Mouse (Mus musculus): ENCODE measurements around the gene Rbp3. TPM values are rescaled to one million over a fixed set of nuclear protein-coding genes. Genes with fewer than 3 reads are reported as not detected.

Gene Rbp3
- polyA plus RNA-seq, 1 experiment from 2014 or later, result not detected

DNA sequence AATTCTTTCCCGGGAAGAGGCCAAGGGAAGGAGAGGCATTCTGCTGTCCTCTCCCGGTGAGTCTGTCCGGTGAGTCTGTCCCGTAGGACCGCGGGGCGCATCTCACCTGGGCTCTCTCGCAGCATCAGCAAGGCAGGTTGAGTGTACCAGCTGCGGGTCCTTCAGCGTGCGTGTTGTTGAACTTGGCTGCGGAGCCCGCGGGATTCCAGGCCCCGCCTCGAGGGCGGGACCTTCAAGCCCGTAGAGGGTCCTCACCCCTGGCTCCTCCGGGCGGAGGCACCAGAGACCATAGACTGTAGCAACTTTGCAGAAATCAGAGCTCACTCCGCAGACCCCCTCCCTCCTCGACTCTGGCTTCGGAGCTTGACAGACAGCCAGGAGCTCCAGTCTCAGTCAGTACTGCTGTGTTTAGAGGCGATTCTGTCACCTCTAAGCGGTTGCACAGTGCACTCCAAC lies 24.8 kb downstream of the Rbp3 start, which contains the start of gene Zfp488:
Gene Zfp488, minus strand, starts transcription at position 161 of the 456 bp plus-strand sequence.
- peak; percentile 57; the same call in 1 of the 2 replicates for ATAC-seq (ENCODE audit: low FRiP score, low read depth)
- H3K9ac ChIP-seq, result peak within 1 kb of the TSS; percentile 64
- peaks cover 39% of the 10 kb centered on the region for H3K27me3 ChIP-seq
- peak within 1 kb of the TSS; percentile 84 for H3K4me2 ChIP-seq (replicated peaks)
- no peak within 1 kb of the TSS for H3K27ac ChIP-seq
- no peaks in the 10 kb centered on the region for H3K36me3 ChIP-seq
- H3K9me3 ChIP-seq, result no peaks in the 10 kb centered on the region
- peak within 1 kb of the TSS; percentile 47 for H3K4me3 ChIP-seq
- 2% methylated on average over 25 of the region's 25 CpGs for WGBS
- H3K4me1 ChIP-seq, result peaks cover 15% of the 10 kb centered on the region

DNA sequence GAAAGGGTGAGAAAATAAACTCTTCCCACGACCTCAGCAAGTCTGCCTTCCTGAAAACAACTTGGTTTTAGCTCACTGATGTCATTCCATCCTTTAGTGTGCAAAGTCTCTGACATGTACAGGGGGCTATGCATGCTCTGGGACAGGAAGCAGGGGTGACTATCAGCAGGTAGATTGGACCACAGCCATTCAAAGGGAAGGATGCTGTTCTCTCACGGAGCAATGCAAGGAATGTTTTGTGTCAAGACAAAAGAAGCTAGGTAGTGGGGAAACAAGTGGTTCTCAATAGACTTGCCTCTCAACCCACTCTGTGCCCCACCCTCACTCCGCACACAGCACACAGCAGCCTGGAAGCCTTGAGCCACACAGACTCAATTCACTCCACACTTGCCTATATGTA lies 35.4 kb downstream of the Rbp3 start:
- H3K27ac ChIP-seq, result no peak overlapping the region
- 66% methylated on average over 3 of the region's 3 CpGs for WGBS
- no peaks in the 10 kb centered on the region for H3K9me3 ChIP-seq
- no peaks in the 10 kb centered on the region for H3K4me1 ChIP-seq
- H3K36me3 ChIP-seq, result no peaks in the 10 kb centered on the region
- H3K4me3 ChIP-seq, result no peak overlapping the region
- ATAC-seq (ENCODE audit: low FRiP score, low read depth), result no peak
- H3K9ac ChIP-seq, result no peak overlapping the region
- 0 out of 2 replicates have a peak, but pooled peaks cover 6% of the 10 kb centered on the region for H3K27me3 ChIP-seq
- no peak overlapping the region for H3K4me2 ChIP-seq (replicated peaks)

DNA sequence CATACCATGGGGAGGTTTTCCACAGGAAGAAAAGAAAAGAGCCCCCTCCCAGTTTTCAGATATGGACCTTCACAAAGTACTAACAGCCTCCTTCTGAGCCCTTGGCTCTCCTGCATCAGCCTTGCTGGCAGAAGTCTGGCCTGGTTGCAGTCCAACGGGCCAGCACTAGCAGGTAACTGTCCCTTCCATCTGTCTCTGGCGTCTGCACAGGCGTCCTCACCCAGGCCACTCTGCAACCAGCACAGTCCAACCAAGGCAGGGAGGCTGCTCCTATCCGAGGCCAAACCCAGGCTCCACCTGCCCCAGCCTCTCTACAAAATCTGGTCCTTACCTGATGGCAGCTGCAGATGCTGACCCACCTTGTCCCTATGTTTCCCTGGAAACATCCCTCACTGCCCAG lies 38.2 kb downstream of the Rbp3 start:
- no peak overlapping the region for H3K27ac ChIP-seq
- H3K4me2 ChIP-seq (replicated peaks), result no peak overlapping the region
- no peak for ATAC-seq (ENCODE audit: low FRiP score, low read depth)
- 73% methylated on average over 4 of the region's 4 CpGs for WGBS
- no peak overlapping the region for H3K4me3 ChIP-seq
- no peaks in the 10 kb centered on the region for H3K36me3 ChIP-seq
- H3K9me3 ChIP-seq, result no peaks in the 10 kb centered on the region
- 0 out of 2 replicates have a peak, but pooled peaks cover 6% of the 10 kb centered on the region for H3K27me3 ChIP-seq
- peaks cover 1% of the 10 kb centered on the region; the same call in 1 of the 2 replicates for H3K4me1 ChIP-seq
- H3K9ac ChIP-seq, result no peak overlapping the region

DNA sequence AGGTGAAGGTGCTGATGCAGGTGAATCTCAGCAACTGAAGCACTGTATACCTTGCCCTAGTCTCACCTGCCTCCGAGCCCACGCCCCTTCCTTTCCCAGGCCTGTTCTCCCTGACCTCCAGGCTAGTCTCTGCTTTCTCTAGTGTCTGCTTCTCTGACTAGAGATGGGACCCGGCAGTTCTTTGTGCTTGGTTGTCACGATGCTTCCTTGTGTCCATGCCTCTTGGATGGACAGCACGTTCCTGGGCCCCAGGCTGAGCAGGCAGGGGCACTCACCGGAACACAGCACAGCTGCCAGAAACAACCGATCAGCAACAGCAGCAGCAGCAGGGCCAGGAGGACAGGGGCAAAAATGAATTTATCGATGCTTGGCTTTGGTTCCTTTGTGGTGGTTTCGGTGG lies 39.2 kb downstream of the Rbp3 start:
- Histone ChIP-seq H3K9ac (no peak overlapping the region), H3K4me2 (replicated peaks) (no peak overlapping the region), H3K4me3 (no peak overlapping the region), H3K9me3 (no peaks in the 10 kb centered on the region), H3K36me3 (no peaks in the 10 kb centered on the region), H3K27ac (no peak overlapping the region), H3K4me1 (peaks cover 6% of the 10 kb centered on the region; the same call in 1 of the 2 replicates), H3K27me3 (0 out of 2 replicates have a peak, but pooled peaks cover 6% of the 10 kb centered on the region)
- ATAC-seq (ENCODE audit: low FRiP score, low read depth), result no peak
- 85% methylated on average over 9 of the region's 9 CpGs for WGBS

DNA sequence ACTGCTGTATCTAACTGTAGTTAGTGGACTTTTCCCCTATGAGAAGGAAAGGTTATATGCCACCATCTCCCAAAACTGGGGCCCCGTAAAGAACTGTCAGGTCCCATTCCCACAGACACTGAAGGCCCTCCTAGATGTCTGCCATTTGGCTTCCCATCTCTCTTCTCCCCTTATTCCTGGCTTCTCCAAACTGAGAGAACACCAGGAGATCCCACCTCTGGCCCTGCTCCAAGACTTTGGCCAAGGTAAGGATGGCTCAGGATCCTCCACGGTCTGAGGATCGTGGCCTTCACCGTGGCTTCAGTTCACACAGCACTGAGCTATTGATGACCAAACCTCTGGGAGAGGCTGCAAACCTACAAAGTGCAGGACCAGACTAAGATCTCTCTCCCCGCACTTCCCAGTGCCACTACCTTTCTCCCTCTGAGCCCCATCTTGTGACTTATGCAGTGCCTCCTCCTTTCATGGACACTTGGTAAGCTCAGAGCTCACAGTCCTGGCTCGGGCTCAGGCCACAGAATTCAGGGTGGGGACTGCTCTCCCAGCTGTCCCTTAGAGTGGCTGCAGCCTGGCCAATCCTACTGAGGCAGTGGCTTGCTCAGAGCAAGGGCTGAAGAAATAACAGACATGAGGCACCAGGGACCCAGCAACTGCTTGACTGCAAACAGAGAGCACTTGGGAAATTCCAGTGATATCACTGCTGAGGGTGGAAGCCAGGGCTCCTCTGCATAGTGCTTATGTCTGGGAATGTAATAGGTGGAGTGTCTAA lies 39.9 kb downstream of the Rbp3 start:
- H3K4me1 ChIP-seq, result peaks cover 6% of the 10 kb centered on the region; the same call in 1 of the 2 replicates
- H3K27me3 ChIP-seq, result 0 out of 2 replicates have a peak, but pooled peaks cover 6% of the 10 kb centered on the region
- H3K36me3 ChIP-seq, result no peaks in the 10 kb centered on the region
- ATAC-seq (ENCODE audit: low FRiP score, low read depth), result no peak
- WGBS, result 88% methylated on average over 6 of the region's 6 CpGs
- no peaks in the 10 kb centered on the region for H3K9me3 ChIP-seq
- no peak overlapping the region for H3K27ac ChIP-seq
- no peak overlapping the region for H3K9ac ChIP-seq
- H3K4me2 ChIP-seq (replicated peaks), result no peak overlapping the region
- H3K4me3 ChIP-seq, result no peak overlapping the region

DNA sequence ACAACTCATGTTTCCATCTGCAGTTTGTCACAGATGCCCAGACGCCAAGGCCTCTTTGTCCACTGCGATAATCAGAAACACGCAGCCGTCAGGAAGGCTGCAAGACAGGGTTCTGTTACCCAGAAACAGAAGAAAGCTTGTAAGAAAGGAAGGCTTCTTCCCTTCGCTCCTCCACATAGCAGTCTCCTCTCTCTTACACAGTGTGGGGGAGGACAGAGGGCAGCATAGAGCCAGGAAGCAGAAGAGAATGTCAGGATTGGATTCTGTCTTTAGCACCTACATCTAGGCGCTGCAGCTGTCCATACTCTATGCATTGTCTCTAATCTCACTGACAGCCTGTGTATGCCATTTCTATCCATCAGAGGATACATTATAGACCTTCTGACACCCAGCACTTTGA lies 43.6 kb downstream of the Rbp3 start:
- Histone ChIP-seq H3K4me1 (peaks cover 6% of the 10 kb centered on the region; the same call in 1 of the 2 replicates), H3K4me3 (no peak overlapping the region), H3K27ac (no peak overlapping the region), H3K9ac (no peak overlapping the region), H3K9me3 (no peaks in the 10 kb centered on the region), H3K36me3 (no peaks in the 10 kb centered on the region), H3K4me2 (replicated peaks) (no peak overlapping the region), H3K27me3 (no peaks in the 10 kb centered on the region; the same call in 1 of the 2 replicates)
- 29% methylated on average over 6 of the region's 6 CpGs for WGBS
- ATAC-seq (ENCODE audit: low FRiP score, low read depth), result no peak

DNA sequence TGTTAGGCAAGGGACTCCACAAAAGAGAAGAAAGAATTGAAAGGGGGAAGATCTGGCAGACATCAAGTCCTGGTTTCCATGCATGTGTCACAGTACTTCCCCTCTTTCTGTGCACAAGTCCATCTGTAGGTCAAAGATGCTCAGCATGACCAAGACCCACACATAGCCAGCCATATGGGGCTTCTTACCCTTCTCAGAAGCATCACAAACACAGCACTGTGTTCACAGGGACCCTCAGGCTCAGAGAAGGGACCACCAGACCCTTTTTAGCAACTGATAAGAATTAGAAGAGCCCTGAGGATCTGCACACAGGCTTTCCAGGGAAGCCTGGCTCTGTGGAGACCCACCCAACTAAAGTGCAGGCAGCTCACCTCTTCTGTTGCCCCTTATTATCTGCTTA lies 46.3 kb downstream of the Rbp3 start:
- no peaks in the 10 kb centered on the region; the same call in 1 of the 2 replicates for H3K27me3 ChIP-seq
- H3K4me1 ChIP-seq, result peaks cover 6% of the 10 kb centered on the region; the same call in 1 of the 2 replicates
- H3K4me3 ChIP-seq, result no peak overlapping the region
- no peak overlapping the region for H3K9ac ChIP-seq
- H3K36me3 ChIP-seq, result no peaks in the 10 kb centered on the region
- no peak overlapping the region for H3K27ac ChIP-seq
- ATAC-seq (ENCODE audit: low FRiP score, low read depth), result no peak
- no peak overlapping the region for H3K4me2 ChIP-seq (replicated peaks)
- H3K9me3 ChIP-seq, result no peaks in the 10 kb centered on the region

DNA sequence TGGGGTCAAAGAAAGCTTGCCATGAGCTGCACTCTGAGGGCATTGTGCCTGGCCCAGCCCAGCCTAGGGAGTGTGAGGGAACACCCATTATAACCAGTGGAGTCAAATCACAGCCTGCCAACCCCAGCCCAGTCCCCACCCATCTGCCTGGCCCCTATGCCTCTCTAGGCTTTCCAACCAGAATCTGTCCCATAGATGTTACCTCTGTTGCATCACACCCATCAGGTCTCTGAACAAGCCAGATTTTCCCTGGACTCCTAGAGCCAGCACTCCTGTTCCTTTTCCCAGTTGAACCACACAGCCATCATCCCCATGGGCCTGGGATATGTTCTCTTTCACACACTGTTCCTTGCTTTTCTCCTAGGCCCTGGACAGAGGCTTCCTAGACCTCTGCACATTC lies 47.6 kb downstream of the Rbp3 start:
- no peaks in the 10 kb centered on the region; the same call in 1 of the 2 replicates for H3K27me3 ChIP-seq
- H3K4me3 ChIP-seq, result no peak overlapping the region
- ATAC-seq (ENCODE audit: low FRiP score, low read depth), result no peak
- no peaks in the 10 kb centered on the region for H3K36me3 ChIP-seq
- H3K27ac ChIP-seq, result no peak overlapping the region
- no peaks in the 10 kb centered on the region for H3K9me3 ChIP-seq
- no peak overlapping the region for H3K4me2 ChIP-seq (replicated peaks)
- H3K4me1 ChIP-seq, result peaks cover 6% of the 10 kb centered on the region; the same call in 1 of the 2 replicates
- H3K9ac ChIP-seq, result no peak overlapping the region

DNA sequence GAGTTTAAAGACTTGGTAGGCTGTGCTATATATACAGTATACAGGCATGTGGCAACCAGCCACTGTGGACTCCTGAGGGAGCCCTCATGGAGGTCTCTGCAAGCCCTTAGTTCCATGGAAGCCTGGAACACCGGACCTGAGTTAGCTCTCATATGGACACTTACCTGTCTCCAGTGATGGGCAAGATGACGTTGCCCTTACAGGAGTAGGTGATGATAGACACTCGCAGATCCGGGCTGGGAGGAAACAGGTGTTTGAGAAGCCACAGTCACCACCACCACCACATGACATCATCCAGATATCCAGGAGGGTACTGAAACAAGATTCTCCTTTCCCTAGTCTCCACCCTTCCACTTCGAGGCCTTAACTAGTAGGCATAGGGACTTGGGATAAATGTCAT lies 48.6 kb downstream of the Rbp3 start:
- Histone ChIP-seq H3K4me1 (peaks cover 1% of the 10 kb centered on the region; the same call in 1 of the 2 replicates), H3K4me2 (replicated peaks) (no peak overlapping the region), H3K27me3 (no peaks in the 10 kb centered on the region; the same call in 1 of the 2 replicates), H3K9ac (no peak overlapping the region), H3K27ac (no peak overlapping the region), H3K4me3 (no peak overlapping the region), H3K9me3 (no peaks in the 10 kb centered on the region), H3K36me3 (no peaks in the 10 kb centered on the region)
- WGBS, result 85% methylated on average over 5 of the region's 5 CpGs
- no peak for ATAC-seq (ENCODE audit: low FRiP score, low read depth)

Other genes starting within 250 kb of the Rbp3 start
- 48.6 and 52.2 TPM in 2 replicates for gene Gdf10, start 30.4 kb upstream of the Rbp3 start, polyA plus RNA-seq (2015; fragmentation: Nextera tagmentation; extraction: Ambion mirVana)
- gene Gdf2, start 13.0 kb upstream of the Rbp3 start, polyA plus RNA-seq (2015; fragmentation: Nextera tagmentation; extraction: Ambion mirVana), result not detected in 2 replicates
- 0.38 and 0.46 TPM in 2 replicates for gene Zfp488, start 24.8 kb downstream of the Rbp3 start, polyA plus RNA-seq (2015; fragmentation: Nextera tagmentation; extraction: Ambion mirVana)
- gene Gm30083, start 61.2 kb downstream of the Rbp3 start, polyA plus RNA-seq (2015; fragmentation: Nextera tagmentation; extraction: Ambion mirVana), result not detected in 2 replicates
- gene Gm5460, start 62.8 kb downstream of the Rbp3 start, polyA plus RNA-seq (2015; fragmentation: Nextera tagmentation; extraction: Ambion mirVana), result not detected in 2 replicates
- gene Antxrl, start 98.7 kb downstream of the Rbp3 start, polyA plus RNA-seq (2015; fragmentation: Nextera tagmentation; extraction: Ambion mirVana), result not detected in 2 replicates
- 13.9 and 16.0 TPM in 2 replicates for gene Anxa8, start 132.0 kb downstream of the Rbp3 start, polyA plus RNA-seq (2015; fragmentation: Nextera tagmentation; extraction: Ambion mirVana)
- 0.13 TPM in 1 of 2 replicates, not detected in the other for gene A630023A22Rik, start 148.8 kb downstream of the Rbp3 start, polyA plus RNA-seq (2015; fragmentation: Nextera tagmentation; extraction: Ambion mirVana)
- not detected in 2 replicates for gene Npy4r, start 198.5 kb downstream of the Rbp3 start, polyA plus RNA-seq (2015; fragmentation: Nextera tagmentation; extraction: Ambion mirVana)
- 1.3 and 1.9 TPM in 2 replicates for gene Gprin2, start 247.7 kb downstream of the Rbp3 start, polyA plus RNA-seq (2015; fragmentation: Nextera tagmentation; extraction: Ambion mirVana)

Measured in limb, embryonic 13.5 days (tissue).